Mouse (Mus musculus) embryonic fibroblast, embryonic 13.5 days (primary cell): ENCODE measurements around the gene Ccdc142. TPM values are rescaled to one million over a fixed set of nuclear protein-coding genes. Genes with fewer than 3 reads are reported as not detected.
A peak's percentile ranks its signal among the peaks of the same experiment; 100 is the strongest.

Experiments used
- H3K27ac ChIP-seq: 2 replicates; pipeline ENCODE4 v1.5.1; 2012; ENCODE audit warnings: low read length, control low read depth, inconsistent platforms; ENCODE audit not compliant: insufficient read depth
- H3K4me1 ChIP-seq: 2 replicates; pipeline ENCODE4 v1.6.1; 2011; ENCODE audit warnings: low read length; ENCODE audit not compliant: control insufficient read depth, insufficient read depth
- H3K4me3 ChIP-seq: 2 replicates; pipeline ENCODE4 v1.5.1; 2011; ENCODE audit warnings: mild to moderate bottlenecking, control low read depth, low read length; ENCODE audit not compliant: insufficient read depth
- CTCF ChIP-seq: IDR thresholded peaks from 2 replicates; pipeline ENCODE4 v1.5.1; 2011; ENCODE audit warnings: mild to moderate bottlenecking, control low read depth, low read length, moderate library complexity, borderline replicate concordance; ENCODE audit not compliant: insufficient read depth
- POLR2A ChIP-seq: IDR thresholded peaks from 2 replicates; pipeline ENCODE4 v1.6.1; 2011; ENCODE audit warnings: low read depth, mild to moderate bottlenecking, control low read depth, low read length, moderate library complexity
- polyA plus RNA-seq: library from polyadenylated mRNA; stranded (reverse); fragments of >200 nt; gene quantifications from 2 replicates; pipeline ENCODE4 v1.2.4, GENCODE M21; 2011; ENCODE audit warnings: low read depth; ENCODE audit not compliant: missing spikeins, insufficient read length

Gene Ccdc142
- polyA plus RNA-seq, 1 experiment, result not detected

- no peaks in the 10 kb centered on the region for H3K4me1 ChIP-seq
- H3K27ac ChIP-seq, result no peak overlapping the region
- no peak for TF ChIP-seq POLR2A
- no peak for TF ChIP-seq CTCF
- no peak overlapping the region for H3K4me3 ChIP-seq
Measured at GRCm38 (mm10) chr6:83083497-83083896, 17.9 kb upstream of the Ccdc142 start.

GRCm38 (mm10) chr6:83084477-83084876 is 16.9 kb upstream of the Ccdc142 start:
- Histone ChIP-seq H3K27ac (no peak overlapping the region), H3K4me3 (no peak overlapping the region), H3K4me1 (no peaks in the 10 kb centered on the region)
- TF ChIP-seq CTCF, result no peak
- TF ChIP-seq POLR2A, result peak; percentile 30; the same call in 1 of the 2 replicates

GRCm38 (mm10) chr6:83086121-83087035 is 15.0 kb upstream of the Ccdc142 start, which contains the start of gene Lbx2:
TSS of gene Lbx2 (plus strand) at chr6:83086367.
- H3K4me1 ChIP-seq, result no peaks in the 10 kb centered on the region
- no peak within 1 kb of the TSS for H3K4me3 ChIP-seq
- no peak for TF ChIP-seq CTCF
- TF ChIP-seq POLR2A, result no peak
- H3K27ac ChIP-seq, result no peak within 1 kb of the TSS

GRCm38 (mm10) chr6:83087205-83087925 is 14.0 kb upstream of the Ccdc142 start:
- Histone ChIP-seq H3K4me3 (no peak overlapping the region), H3K4me1 (no peaks in the 10 kb centered on the region), H3K27ac (no peak overlapping the region)
- TF ChIP-seq CTCF, result no peak
- no peak for TF ChIP-seq POLR2A

- Histone ChIP-seq H3K4me1 (no peaks in the 10 kb centered on the region), H3K27ac (no peak overlapping the region), H3K4me3 (no peak overlapping the region)
- TF ChIP-seq POLR2A (no peak), CTCF (no peak)
Measured at GRCm38 (mm10) chr6:83087926-83088260, 13.5 kb upstream of the Ccdc142 start.

GRCm38 (mm10) chr6:83092416-83093127 is 8.8 kb upstream of the Ccdc142 start:
- TF ChIP-seq CTCF, result no peak
- TF ChIP-seq POLR2A, result no peak
- Histone ChIP-seq H3K4me1 (no peaks in the 10 kb centered on the region), H3K27ac (no peak overlapping the region), H3K4me3 (no peak overlapping the region)

- TF ChIP-seq POLR2A, result no peak
- TF ChIP-seq CTCF, result no peak
- no peak overlapping the region for H3K27ac ChIP-seq
- H3K4me3 ChIP-seq, result no peak overlapping the region
- no peaks in the 10 kb centered on the region for H3K4me1 ChIP-seq
Measured at GRCm38 (mm10) chr6:83095968-83096367, 5.4 kb upstream of the Ccdc142 start.

GRCm38 (mm10) chr6:83098411-83098810 is 3.0 kb upstream of the Ccdc142 start:
- Histone ChIP-seq H3K27ac (no peak overlapping the region), H3K4me3 (no peak overlapping the region), H3K4me1 (no peaks in the 10 kb centered on the region)
- no peak for TF ChIP-seq POLR2A
- TF ChIP-seq CTCF, result no peak

GRCm38 (mm10) chr6:83101688-83102556 is 521 bp downstream of the Ccdc142 start:
- H3K4me1 ChIP-seq, result no peaks in the 10 kb centered on the region
- H3K27ac ChIP-seq, result no peak overlapping the region
- 0 out of 2 replicates have a peak, but pooled peaks have one; percentile 7 for TF ChIP-seq CTCF
- peak; percentile 44 for TF ChIP-seq POLR2A
- H3K4me3 ChIP-seq, result peak overlapping the region; percentile 56
